Mouse (Mus musculus) cerebellum, adult 18-20 months (tissue): Measurements from ENCODE around the gene Bloc1s2.
"Not testable (repeated sequence)": the region's sequence is repeated elsewhere in the genome, so short reads cannot be mapped to it uniquely, and the experiment has no call there.

Source experiments
- DNase-seq, 2 experiments: peaks; one replicate each; pipeline ENCODE4 v3.0.0; 2021

Gene Bloc1s2

GRCm38 (mm10) chr19:44121137-44121536, 25.1 kb downstream of the Bloc1s2 start:
- DNase-seq: no peak

- not testable (repeated sequence) for DNase-seq
These were observed 25.6 kb downstream of the Bloc1s2 start for GRCm38 (mm10) chr19:44120686-44121085.

- no peak for DNase-seq
These were observed 28.5 kb downstream of the Bloc1s2 start for GRCm38 (mm10) chr19:44117793-44118192.

- no peak for DNase-seq
These were observed 34.5 kb downstream of the Bloc1s2 start for GRCm38 (mm10) chr19:44111706-44112105.

GRCm38 (mm10) chr19:44110356-44110755, 35.9 kb downstream of the Bloc1s2 start:
- no peak for DNase-seq

GRCm38 (mm10) chr19:44108996-44109395, 37.2 kb downstream of the Bloc1s2 start:
- peak in 1 of 2 experiments; percentile 9 for DNase-seq

GRCm38 (mm10) chr19:44107661-44108521, 38.4 kb downstream of the Bloc1s2 start:
- DNase-seq: no peak

- peak; percentile 95 to 97 for DNase-seq
These were observed 39.2 kb downstream of the Bloc1s2 start, which contains the start of gene Chuk for GRCm38 (mm10) chr19:44106831-44107660. Gene Chuk (minus strand): TSS chr19:44107480.

GRCm38 (mm10) chr19:44104393-44104792, 41.9 kb downstream of the Bloc1s2 start:
- no peak for DNase-seq

- no peak for DNase-seq
These were observed 43.2 kb downstream of the Bloc1s2 start for GRCm38 (mm10) chr19:44103001-44103400.

GRCm38 (mm10) chr19:44100840-44101239, 45.4 kb downstream of the Bloc1s2 start:
- no peak for DNase-seq
